Mouse (Mus musculus) hindbrain, embryonic 15.5 days (tissue): ENCODE data around the gene Dnm2. TPM values are rescaled to one million over a fixed set of nuclear protein-coding genes. Genes with fewer than 3 reads are reported as not detected.

ENCODE experiments used
- ATAC-seq: fragments of 200-750 bp; cut with Nextera tagmentation; 2 replicates; pipeline ENCODE4 v1.8.0; 2017; ENCODE audit warnings: low read depth, moderate number of reproducible peaks, moderate TSS enrichment; ENCODE audit not compliant: low FRiP score
- H3K27ac ChIP-seq: fragments of 300-500 bp; sonication (generic); replicated peaks from 2 replicates; pipeline ENCODE4 v1.5.1; 2015; ENCODE audit warnings: mild to moderate bottlenecking, inconsistent platforms
- H3K27me3 ChIP-seq: fragments of 300-500 bp; sonication (generic); 2 replicates; pipeline ENCODE4 v1.6.1; 2015; ENCODE audit warnings: control low read depth, inconsistent platforms
- H3K36me3 ChIP-seq: fragments of 300-500 bp; sonication (generic); 2 replicates; pipeline ENCODE4 v1.6.1; 2015; ENCODE audit warnings: control low read depth, inconsistent platforms
- H3K4me1 ChIP-seq: fragments of 300-500 bp; sonication (generic); replicated peaks from 2 replicates; pipeline ENCODE4 v1.6.1; 2015; ENCODE audit warnings: control low read depth, inconsistent platforms
- H3K4me2 ChIP-seq: fragments of 300-500 bp; sonication (generic); 2 replicates; pipeline ENCODE4 v1.6.1; 2015; ENCODE audit warnings: moderate library complexity, mild to moderate bottlenecking, inconsistent platforms
- H3K4me3 ChIP-seq: fragments of 300-500 bp; sonication (generic); 2 replicates; pipeline ENCODE4 v1.5.1; 2015; ENCODE audit warnings: mild to moderate bottlenecking, inconsistent platforms
- H3K9ac ChIP-seq: fragments of 300-500 bp; sonication (generic); 2 replicates; pipeline ENCODE4 v1.6.1; 2015; ENCODE audit warnings: inconsistent platforms
- H3K9me3 ChIP-seq: fragments of 300-500 bp; sonication (generic); 2 replicates; pipeline ENCODE4 v1.6.1; 2016; ENCODE audit warnings: control low read depth, inconsistent platforms
- WGBS: fragments of 180-500 bp; shearing (Covaris S2); methylation state at CpG from one replicate; pipeline ENCODE4 v1.1.7; 2015; 5-methylcytosine and 5-hydroxymethylcytosine counted together
- polyA plus RNA-seq: library from polyadenylated mRNA; unstranded; fragments of >200 nt; fragmentation: Nextera tagmentation; extraction: Ambion mirVana; gene quantifications from 2 replicates; pipeline ENCODE4 v1.2.1, GENCODE M21; 2015

The Dnm2 gene
- polyA plus RNA-seq, 1 experiment from 2014 or later = 73.1 TPM

GRCm38 (mm10) chr9:21433766-21434165 is 9.1 kb downstream of the Dnm2 start:
- Histone ChIP-seq H3K4me3 (no peak overlapping the region), H3K27ac (no peak overlapping the region), H3K4me2 (no peak overlapping the region), H3K27me3 (no peaks in the 10 kb centered on the region), H3K4me1 (peaks cover 42% of the 10 kb centered on the region), H3K9ac (no peak overlapping the region), H3K9me3 (no peaks in the 10 kb centered on the region), H3K36me3 (no peaks in the 10 kb centered on the region)
- ATAC-seq = no peak
- 86% methylated on average over 8 of the region's 8 CpGs for WGBS

DNA sequence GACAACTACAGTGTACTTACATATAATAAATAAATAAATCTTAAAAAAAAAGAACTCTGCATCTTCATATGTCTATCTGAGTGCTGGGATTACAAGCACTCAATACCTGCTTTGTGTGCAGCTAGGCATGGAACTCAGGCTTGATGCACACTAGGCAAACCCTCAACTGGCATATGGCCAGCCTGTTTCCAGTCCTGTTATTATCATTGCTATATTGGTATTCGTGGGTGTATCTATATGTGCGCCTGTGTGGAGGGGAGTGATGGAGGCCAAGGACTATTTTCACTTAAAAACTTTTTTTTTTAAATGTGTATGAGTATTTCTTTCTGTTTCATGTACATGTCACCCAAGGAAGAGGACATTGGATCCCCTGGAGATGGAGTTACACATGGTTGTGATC is 9.7 kb downstream of the Dnm2 start:
- Histone ChIP-seq H3K27ac (no peak overlapping the region), H3K4me1 (peaks cover 38% of the 10 kb centered on the region), H3K9ac (no peak overlapping the region), H3K4me3 (no peak overlapping the region), H3K9me3 (no peaks in the 10 kb centered on the region), H3K27me3 (no peaks in the 10 kb centered on the region), H3K4me2 (no peak overlapping the region), H3K36me3 (no peaks in the 10 kb centered on the region)
- ATAC-seq = no peak
- 91% methylated on average over 2 of the region's 2 CpGs for WGBS

DNA sequence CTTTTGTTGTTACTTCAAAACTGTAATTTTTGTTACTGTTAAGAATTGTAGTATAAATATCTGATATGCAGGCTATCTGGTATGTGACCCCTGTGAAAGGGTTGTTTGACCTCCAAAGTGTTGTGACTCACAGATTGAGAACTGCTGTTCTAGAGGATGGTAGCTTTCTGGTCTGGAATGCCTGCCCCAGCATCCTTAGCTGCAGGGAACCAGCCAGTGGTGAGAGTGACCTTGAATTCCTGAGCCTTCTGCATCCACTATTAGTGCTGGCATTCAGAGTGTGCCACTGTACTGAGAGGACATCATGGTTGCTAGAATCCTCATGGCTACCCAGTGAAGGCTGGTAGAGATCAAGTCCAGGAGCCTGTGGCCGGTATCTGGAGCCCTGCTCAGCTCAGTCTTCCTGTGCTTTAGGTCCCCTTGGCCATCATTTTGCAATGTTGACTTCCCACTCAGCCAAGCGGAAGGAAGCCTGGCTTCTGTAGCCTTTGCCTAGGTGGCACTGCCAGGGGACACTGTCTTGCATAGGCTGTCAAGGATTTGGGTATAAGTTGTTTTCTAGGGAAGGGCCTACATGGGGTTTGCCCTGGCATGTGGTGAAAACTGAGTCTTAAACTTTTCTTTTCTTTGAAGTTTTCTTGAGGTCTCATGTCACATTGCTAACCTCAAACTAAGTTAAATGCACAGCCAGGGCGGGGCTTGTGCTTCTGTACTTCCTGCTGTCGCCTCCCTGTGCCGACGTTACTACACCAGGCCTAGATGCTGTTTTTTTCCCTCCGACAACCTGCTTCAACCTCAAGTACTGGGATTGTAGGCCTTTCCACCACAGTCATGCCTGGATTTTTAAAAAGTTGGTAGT is 11.3 kb downstream of the Dnm2 start:
- Histone ChIP-seq H3K27ac (no peak overlapping the region), H3K27me3 (no peaks in the 10 kb centered on the region), H3K9ac (no peak overlapping the region), H3K36me3 (no peaks in the 10 kb centered on the region), H3K4me3 (no peak overlapping the region), H3K4me1 (peaks cover 24% of the 10 kb centered on the region), H3K4me2 (no peak overlapping the region), H3K9me3 (no peaks in the 10 kb centered on the region)
- 89% methylated on average over 7 of the region's 7 CpGs for WGBS
- ATAC-seq = no peak

GRCm38 (mm10) chr9:21437577-21437976 is 12.9 kb downstream of the Dnm2 start:
- Histone ChIP-seq H3K4me2 (no peak overlapping the region), H3K4me3 (no peak overlapping the region), H3K27ac (no peak overlapping the region), H3K9ac (no peak overlapping the region), H3K36me3 (no peaks in the 10 kb centered on the region), H3K4me1 (peaks cover 13% of the 10 kb centered on the region), H3K27me3 (no peaks in the 10 kb centered on the region), H3K9me3 (no peaks in the 10 kb centered on the region)
- 93% methylated on average over 6 of the region's 6 CpGs for WGBS
- no peak for ATAC-seq

- Histone ChIP-seq H3K27me3 (no peaks in the 10 kb centered on the region), H3K4me1 (peaks cover 11% of the 10 kb centered on the region), H3K27ac (no peak overlapping the region), H3K4me2 (no peak overlapping the region), H3K4me3 (no peak overlapping the region), H3K9me3 (no peaks in the 10 kb centered on the region), H3K36me3 (no peaks in the 10 kb centered on the region), H3K9ac (no peak overlapping the region)
- WGBS = 73% methylated on average over 3 of the region's 3 CpGs
- ATAC-seq = no peak
These were observed 13.5 kb downstream of the Dnm2 start for GRCm38 (mm10) chr9:21438219-21438618.

DNA sequence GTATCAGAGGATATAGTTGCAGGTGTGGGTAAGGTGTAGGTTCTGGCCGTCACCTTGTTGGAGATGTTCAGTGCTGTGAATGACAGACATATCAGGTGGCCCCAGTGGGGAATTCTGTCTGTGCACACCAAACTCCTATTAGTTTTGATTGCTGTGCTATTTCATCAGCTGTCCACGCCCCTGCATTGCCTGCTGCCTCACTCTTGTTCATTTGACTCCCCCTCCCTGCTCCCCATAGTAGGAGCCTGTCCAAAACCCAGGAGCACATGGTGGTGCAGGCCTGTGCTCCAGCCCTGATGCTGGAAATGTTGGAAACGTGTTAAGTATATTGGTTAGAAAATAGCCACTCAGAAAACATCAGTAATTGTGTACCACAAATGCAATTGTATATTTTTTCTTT is 14.7 kb downstream of the Dnm2 start:
- peaks cover 3% of the 10 kb centered on the region; the same call in 1 of the 2 replicates for H3K4me1 ChIP-seq
- H3K9me3 ChIP-seq = no peaks in the 10 kb centered on the region
- no peaks in the 10 kb centered on the region for H3K36me3 ChIP-seq
- H3K27ac ChIP-seq = no peak overlapping the region
- ATAC-seq = no peak; the same call in 1 of the 2 replicates
- H3K9ac ChIP-seq = no peak overlapping the region
- H3K4me3 ChIP-seq = no peak overlapping the region
- no peak overlapping the region for H3K4me2 ChIP-seq
- H3K27me3 ChIP-seq = no peaks in the 10 kb centered on the region
- WGBS = 78% methylated on average over 3 of the region's 3 CpGs

DNA sequence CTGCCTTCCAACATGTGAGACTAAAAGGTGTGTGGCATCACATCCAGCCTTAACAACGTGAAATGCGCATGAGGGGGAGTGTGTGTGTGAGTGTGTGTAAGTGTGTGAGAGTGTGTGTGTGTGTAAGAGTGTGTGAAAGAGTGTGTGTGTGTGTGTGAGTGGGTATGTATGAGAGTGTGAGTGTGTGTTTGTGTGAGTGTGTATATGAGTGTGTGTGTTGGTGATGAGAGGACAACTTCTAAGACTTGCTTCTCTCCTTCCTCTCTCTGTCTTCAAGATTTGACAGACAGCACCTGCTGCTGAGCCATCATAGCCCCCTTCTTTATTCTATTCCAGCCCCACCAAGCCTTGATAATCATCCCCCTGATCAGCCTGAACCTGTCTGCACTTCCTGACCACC is 15.2 kb downstream of the Dnm2 start:
- Histone ChIP-seq H3K4me1 (peaks cover 3% of the 10 kb centered on the region; the same call in 1 of the 2 replicates), H3K9me3 (no peaks in the 10 kb centered on the region), H3K4me3 (no peak overlapping the region), H3K36me3 (no peaks in the 10 kb centered on the region; the same call in 1 of the 2 replicates), H3K9ac (no peak overlapping the region), H3K27me3 (no peaks in the 10 kb centered on the region), H3K4me2 (no peak overlapping the region), H3K27ac (no peak overlapping the region)
- no peak for ATAC-seq
- WGBS = 95% methylated on average over 2 of the region's 2 CpGs

- H3K9ac ChIP-seq = no peak overlapping the region
- H3K27ac ChIP-seq = no peak overlapping the region
- no peaks in the 10 kb centered on the region for H3K9me3 ChIP-seq
- ATAC-seq = no peak
- H3K36me3 ChIP-seq = peaks cover 4% of the 10 kb centered on the region; the same call in 1 of the 2 replicates
- H3K4me1 ChIP-seq = peaks cover 3% of the 10 kb centered on the region; the same call in 1 of the 2 replicates
- H3K27me3 ChIP-seq = no peaks in the 10 kb centered on the region
- H3K4me2 ChIP-seq = no peak overlapping the region
- H3K4me3 ChIP-seq = no peak overlapping the region
These were observed 15.7 kb downstream of the Dnm2 start for GRCm38 (mm10) chr9:21440387-21440786.

GRCm38 (mm10) chr9:21443853-21444252 is 19.1 kb downstream of the Dnm2 start:
- Histone ChIP-seq H3K9ac (no peak overlapping the region), H3K27me3 (no peaks in the 10 kb centered on the region), H3K4me1 (no peaks in the 10 kb centered on the region), H3K27ac (no peak overlapping the region), H3K9me3 (no peaks in the 10 kb centered on the region), H3K4me2 (no peak overlapping the region), H3K4me3 (no peak overlapping the region), H3K36me3 (peaks cover 6% of the 10 kb centered on the region; the same call in 1 of the 2 replicates)
- 94% methylated on average over 8 of the region's 8 CpGs for WGBS
- no peak for ATAC-seq

- no peaks in the 10 kb centered on the region for H3K27me3 ChIP-seq
- no peak overlapping the region for H3K4me2 ChIP-seq
- no peak overlapping the region for H3K4me3 ChIP-seq
- H3K9ac ChIP-seq = no peak overlapping the region
- H3K4me1 ChIP-seq = no peaks in the 10 kb centered on the region
- H3K36me3 ChIP-seq = peaks cover 6% of the 10 kb centered on the region; the same call in 1 of the 2 replicates
- no peaks in the 10 kb centered on the region for H3K9me3 ChIP-seq
- no peak for ATAC-seq
- WGBS = 93% methylated on average over 4 of the region's 4 CpGs
- no peak overlapping the region for H3K27ac ChIP-seq
These were observed 19.9 kb downstream of the Dnm2 start for GRCm38 (mm10) chr9:21444574-21444973.

DNA sequence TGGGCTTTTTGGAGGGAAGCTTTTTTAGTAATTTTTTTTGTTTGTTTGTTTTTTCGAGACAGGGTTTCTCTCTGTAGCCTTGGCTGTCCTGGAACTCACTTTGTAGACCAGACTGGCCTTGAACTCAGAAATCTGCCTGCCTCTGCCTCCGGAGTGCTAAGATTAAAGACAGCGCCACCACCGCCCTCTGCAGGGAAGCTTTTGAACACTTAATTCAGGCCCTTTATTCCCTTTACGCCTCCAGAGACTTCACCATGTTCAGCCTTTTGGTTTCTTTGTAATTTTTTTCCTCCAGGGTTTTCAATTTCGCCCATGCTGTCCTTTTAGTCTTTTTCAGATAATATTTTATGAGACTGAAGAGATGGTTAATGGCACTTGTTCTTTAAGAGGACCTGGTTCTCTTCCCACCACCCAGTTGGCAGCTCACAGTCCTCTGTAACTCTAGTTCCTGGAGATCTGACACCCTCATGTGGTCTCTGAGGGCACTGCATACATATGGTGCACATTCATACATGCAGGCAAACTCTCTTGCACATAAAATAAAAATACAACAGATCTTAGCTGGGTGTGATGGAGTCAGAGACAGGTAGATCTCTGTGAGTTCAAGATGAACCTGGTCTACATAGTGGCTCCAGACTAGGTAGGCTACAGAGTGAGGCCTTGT is 20.5 kb downstream of the Dnm2 start:
- H3K4me1 ChIP-seq = no peaks in the 10 kb centered on the region
- H3K36me3 ChIP-seq = peaks cover 6% of the 10 kb centered on the region; the same call in 1 of the 2 replicates
- no peak overlapping the region for H3K9ac ChIP-seq
- no peak overlapping the region for H3K4me3 ChIP-seq
- 96% methylated on average over 6 of the region's 6 CpGs for WGBS
- H3K27me3 ChIP-seq = no peaks in the 10 kb centered on the region
- no peak overlapping the region for H3K27ac ChIP-seq
- H3K4me2 ChIP-seq = no peak overlapping the region
- no peak for ATAC-seq
- H3K9me3 ChIP-seq = no peaks in the 10 kb centered on the region

- Histone ChIP-seq H3K9ac (no peak overlapping the region), H3K4me2 (no peak overlapping the region), H3K4me1 (no peaks in the 10 kb centered on the region), H3K36me3 (peaks cover 6% of the 10 kb centered on the region; the same call in 1 of the 2 replicates), H3K4me3 (no peak overlapping the region), H3K27ac (no peak overlapping the region), H3K9me3 (no peaks in the 10 kb centered on the region), H3K27me3 (no peaks in the 10 kb centered on the region)
- 88% methylated on average over 2 of the region's 2 CpGs for WGBS
- no peak for ATAC-seq
These were observed 23.1 kb downstream of the Dnm2 start for GRCm38 (mm10) chr9:21447778-21448177.
